Mouse (Mus musculus): ENCODE data around the gene Mecom.

DNA sequence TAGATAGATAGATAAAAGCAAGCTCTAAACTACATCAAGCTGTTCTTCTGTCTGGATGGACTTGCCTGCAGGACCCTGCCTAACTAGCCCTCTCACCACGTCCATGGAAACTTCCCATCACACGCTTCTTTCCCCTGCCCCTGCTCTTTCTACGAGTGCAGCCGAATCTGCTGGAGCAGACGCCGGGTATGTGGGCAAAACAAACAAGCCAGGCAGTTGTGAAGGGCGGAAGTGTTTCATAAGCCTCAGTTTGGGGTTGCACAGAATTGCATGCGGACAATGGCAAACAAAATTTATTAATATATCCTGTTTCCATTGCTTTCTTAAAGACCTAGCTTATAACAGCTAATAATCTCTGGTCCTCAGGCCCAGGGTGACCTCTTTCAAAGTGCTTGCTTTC lies 91.9 kb downstream of the Mecom start:
- TF ChIP-seq CTCF (IDR thresholded peaks at IDR 0.05; ENCODE audit: extremely low read depth, insufficient read depth, low read length) (no peak), POLR2A (IDR thresholded peaks at IDR 0.05; ENCODE audit: extremely low read depth, insufficient read depth, low read length) (no peak)

Data from cortical plate, adult 2 months (tissue).